ENCODE assay signal across 27 mouse cellular contexts in the genomic region with DNA sequence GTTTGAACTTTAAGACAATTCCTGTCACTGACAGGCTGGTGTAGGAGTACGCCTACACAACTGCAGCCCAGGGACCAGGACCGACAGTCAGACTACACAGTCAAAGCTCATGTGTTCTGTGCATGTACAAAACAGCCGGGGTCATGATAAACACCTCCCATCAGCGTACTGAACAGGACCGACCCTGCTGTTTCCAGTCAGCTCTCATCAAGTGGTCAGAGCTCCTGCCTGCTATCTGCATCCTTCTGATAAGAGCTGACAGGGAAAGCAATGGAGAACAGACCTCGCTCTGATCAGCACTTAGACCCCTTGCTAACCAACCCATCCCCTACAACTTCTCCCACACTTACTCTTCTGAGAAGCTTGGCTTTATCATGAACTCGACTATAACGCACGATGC.
DNase-seq lines count a peak whose midpoint lies in the region; ATAC-seq and TF ChIP-seq lines count a peak whose summit lies in the region.
"Had no signal": no experiment of that assay in that cellular context is flagged by ENCODE, and none has a peak within 500 bp of the region (broad histone marks: within the 10 kb centered on the region; RNA-seq: fewer than 3 reads in every experiment).

No protein-coding gene starts in this region.

- no peak for TF ChIP-seq CTCF in liver, embryonic 14.5 days (IDR thresholded peaks at IDR 0.05; ENCODE audit: low read depth)

- no peaks in the 10 kb centered on the region for H3K27me3 ChIP-seq in liver, embryonic 14.5 days (ENCODE audit: control insufficient read depth, insufficient read depth, low read length)
- H3K27me3 ChIP-seq: embryonic facial prominence, embryonic 12.5 days; forebrain, embryonic 13.5 days; heart, embryonic 15.5 days; neural tube, embryonic 12.5 days had no signal

- no peak overlapping the region for H3K4me2 ChIP-seq in liver, embryonic 14.5 days (ENCODE audit: low read depth)
- H3K4me2 ChIP-seq: embryonic facial prominence, embryonic 12.5 days; forebrain, embryonic 13.5 days; heart, embryonic 15.5 days; neural tube, embryonic 12.5 days had no signal

- TF ChIP-seq EP300 in liver, embryonic 14.5 days (IDR thresholded peaks at IDR 0.05; ENCODE audit: low read depth) = peak; percentile 41; the same call in 1 of the 2 replicates

- peak; percentile 79 for DNase-seq in heart, adult 11 months
- no peak for DNase-seq in heart, postnatal 25 days (ENCODE audit: low spot score)
- DNase-seq in 416B (ENCODE audit: low read depth) = peak; percentile 59
- DNase-seq in c-Kit-positive CD71-positive TER-119-positive erythroid progenitor cells, embryonic 14.5 days (ENCODE audit: low spot score) = peak; percentile 19
- DNase-seq in liver, embryonic 14.5 days (ENCODE audit: low read depth in 3 of 3, low spot score in 3 of 3) = peak in 2 of 3 experiments; percentile 12 to 17
- no peak for DNase-seq in retina, embryonic 14.5 days (ENCODE audit: low spot score)
- DNase-seq in left cerebral cortex, adult 9 months (ENCODE audit: low spot score in 2 of 2) = no peak
- DNase-seq: adrenal gland, adult 2 months; cerebellum, adult 9-11 months; gastrocnemius, adult 2 months; kidney, adult 9 months; kidney, postnatal 14 days; lung, adult 18-20 months; lung, postnatal 10 days; midbrain, embryonic 14.5 days; retina, postnatal 1 day; right cerebral cortex, postnatal 4 days; thymus, postnatal 36 days had no signal

- H3K4me1 ChIP-seq in liver, embryonic 14.5 days (replicated peaks; ENCODE audit: control insufficient read depth in 2 of 2, insufficient read depth in 2 of 2, low read length in 1 of 2) = peaks cover 0 to 16% of the 10 kb centered on the region in 2 experiments; a peak in 2 of 4 replicates
- H3K4me1 ChIP-seq: embryonic facial prominence, embryonic 12.5 days; forebrain, embryonic 13.5 days; neural tube, embryonic 12.5 days had no signal

- peak; percentile 80 for ATAC-seq in liver, embryonic 14.5 days (ENCODE audit: insufficient read depth)
- ATAC-seq in cerebellum, adult (ENCODE audit: insufficient number of reproducible peaks, low FRiP score, low TSS enrichment) = no peak
- ATAC-seq: CD4-positive, CD25-positive, alpha-beta regulatory T cell, adult 4 months; forebrain, embryonic 13.5 days; hindbrain, postnatal 0 days; intestine, embryonic 16.5 days had no signal

- H3K36me3 ChIP-seq in liver, embryonic 14.5 days (replicated peaks; ENCODE audit: control insufficient read depth, insufficient read depth, low read depth) = peaks cover 39% of the 10 kb centered on the region

- no peaks in the 10 kb centered on the region for H3K9me3 ChIP-seq in liver, embryonic 14.5 days (ENCODE audit: control insufficient read depth, low read length)
- H3K9me3 ChIP-seq: embryonic facial prominence, embryonic 12.5 days; forebrain, embryonic 13.5 days; heart, embryonic 15.5 days; neural tube, embryonic 12.5 days had no signal

- 17% methylated on average over 9 of the region's 9 CpGs for WGBS in liver, embryonic 14.5 days (ENCODE audit: insufficient replicate concordance)

- no peak overlapping the region for H3K27ac ChIP-seq in liver, embryonic 14.5 days
- H3K27ac ChIP-seq: embryonic facial prominence, embryonic 12.5 days; forebrain, embryonic 13.5 days; gastrocnemius, adult 2 months; heart, embryonic 15.5 days; hindbrain, postnatal 0 days; neural tube, embryonic 12.5 days had no signal

- H3K9ac ChIP-seq in liver, embryonic 14.5 days (replicated peaks) = no peak overlapping the region
- H3K9ac ChIP-seq: embryonic facial prominence, embryonic 12.5 days; forebrain, embryonic 13.5 days; heart, embryonic 15.5 days; neural tube, embryonic 12.5 days had no signal

- H3K4me3 ChIP-seq in liver, embryonic 14.5 days (ENCODE audit: insufficient read depth in 1 of 2, low read depth in 2 of 2, low read length in 2 of 2) = no peak overlapping the region
- H3K4me3 ChIP-seq: embryonic facial prominence, embryonic 12.5 days; erythroblast, embryonic 14.5 days; forebrain, embryonic 13.5 days; gastrocnemius, adult 2 months; heart, embryonic 15.5 days; neural tube, embryonic 12.5 days had no signal

- intact Hi-C loops in heart, postnatal 25 days (cut with DNase I) = no loop called here

Comparison
In these comparisons a context has a peak if more than half of its experiments do, and no peak if none do; other contexts are left out.
1. DNase-seq: peak in heart, adult 11 months (single experiment), 416B (single experiment), c-Kit-positive CD71-positive TER-119-positive erythroid progenitor cells, embryonic 14.5 days (single experiment) and liver, embryonic 14.5 days (2 of 3); none in heart, postnatal 25 days (single experiment), retina, embryonic 14.5 days (single experiment) and left cerebral cortex, adult 9 months (0 of 2).